Mouse (Mus musculus) liver, embryonic 16.5 days (tissue): ENCODE measurements at regions not wholly inside any gene's neighbourhood (a gene's known extent, or its start where the extent isn't known, plus 50 kb on each side); places are given as distances from the start of the nearest gene placed in this dataset.

Source experiments
- ATAC-seq: fragments of 200-750 bp; cut with Nextera tagmentation; 2 replicates; pipeline ENCODE4 v1.8.0; 2017; ENCODE audit warnings: low read depth, mild to moderate bottlenecking, moderate number of reproducible peaks, moderate library complexity
- H3K27ac ChIP-seq: fragments of 300-500 bp; sonication (generic); 2 replicates; pipeline ENCODE4 v1.5.1; 2014; ENCODE audit warnings: mild to moderate bottlenecking, low read length
- H3K27me3 ChIP-seq: fragments of 300-500 bp; sonication (generic); 2 replicates; pipeline ENCODE4 v1.6.1; 2014; ENCODE audit warnings: low read depth, low read length, mixed read lengths; ENCODE audit not compliant: control insufficient read depth, insufficient read depth
- H3K36me3 ChIP-seq: fragments of 300-500 bp; sonication (generic); 2 replicates; pipeline ENCODE4 v1.6.1; 2014; ENCODE audit warnings: mild to moderate bottlenecking; ENCODE audit not compliant: control insufficient read depth, insufficient read depth
- H3K4me1 ChIP-seq: fragments of 300-500 bp; sonication (generic); 2 replicates; pipeline ENCODE4 v1.6.1; 2014; ENCODE audit warnings: low read depth, low read length, mixed read lengths; ENCODE audit not compliant: control insufficient read depth
- H3K4me2 ChIP-seq: fragments of 300-500 bp; sonication (generic); 2 replicates; pipeline ENCODE4 v1.6.1; 2014; ENCODE audit warnings: low read depth, low read length, mixed read lengths
- H3K4me3 ChIP-seq: fragments of 300-500 bp; sonication (generic); 2 replicates; pipeline ENCODE4 v1.5.1; 2014; ENCODE audit warnings: low read depth, mild to moderate bottlenecking, low read length
- H3K9ac ChIP-seq: fragments of 300-500 bp; sonication (generic); 2 replicates; pipeline ENCODE4 v1.6.1; 2014; ENCODE audit warnings: low read depth, low read length
- H3K9me3 ChIP-seq: fragments of 300-500 bp; sonication (generic); replicated peaks from 2 replicates; pipeline ENCODE4 v1.6.1; 2016; ENCODE audit warnings: low read length; ENCODE audit not compliant: control insufficient read depth
- WGBS: fragments of 180-500 bp; shearing (Covaris S2); extraction: QIAGEN DNeasy Blood & Tissue Kit; methylation state at CpG from one replicate; pipeline ENCODE4 v1.1.7; 2014; ENCODE audit not compliant: insufficient replicate concordance; 5-methylcytosine and 5-hydroxymethylcytosine counted together

DNA sequence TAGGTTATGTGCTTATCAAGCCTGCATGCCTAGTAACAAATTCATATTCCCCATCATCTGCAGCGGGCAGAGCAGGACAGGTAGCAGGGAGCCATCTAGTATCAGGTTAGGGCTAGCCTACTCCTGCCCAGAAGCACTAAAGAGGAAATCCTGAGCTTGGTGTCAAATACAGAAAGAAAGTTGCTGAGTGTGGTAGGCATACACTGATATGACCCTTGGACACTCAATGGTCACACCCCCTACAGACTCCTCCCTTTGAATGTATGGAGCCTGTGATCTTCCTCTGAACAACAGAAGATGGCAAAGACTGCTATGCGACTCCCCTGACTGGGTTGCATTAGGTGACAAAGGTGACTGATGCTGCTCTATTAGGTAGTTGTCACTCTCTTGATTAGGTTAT lies 102.3 kb upstream of the Rapgef5 start:
- no peaks in the 10 kb centered on the region for H3K4me1 ChIP-seq
- 53% methylated on average over 2 of the region's 2 CpGs for WGBS
- H3K36me3 ChIP-seq = no peaks in the 10 kb centered on the region
- H3K9ac ChIP-seq = no peak overlapping the region
- no peak overlapping the region for H3K27ac ChIP-seq
- no peaks in the 10 kb centered on the region for H3K9me3 ChIP-seq
- H3K4me3 ChIP-seq = no peak overlapping the region
- H3K4me2 ChIP-seq = no peak overlapping the region
- ATAC-seq = no peak
- no peaks in the 10 kb centered on the region for H3K27me3 ChIP-seq

GRCm38 (mm10) chr12:117415146-117415545 lies 101.1 kb upstream of the Rapgef5 start:
- no peak overlapping the region for H3K4me2 ChIP-seq
- H3K4me3 ChIP-seq = no peak overlapping the region
- H3K27ac ChIP-seq = no peak overlapping the region
- ATAC-seq = no peak
- WGBS = 45% methylated on average over 2 of the region's 2 CpGs
- no peaks in the 10 kb centered on the region for H3K27me3 ChIP-seq
- no peak overlapping the region for H3K9ac ChIP-seq
- no peaks in the 10 kb centered on the region for H3K4me1 ChIP-seq
- no peaks in the 10 kb centered on the region for H3K9me3 ChIP-seq
- no peaks in the 10 kb centered on the region for H3K36me3 ChIP-seq

DNA sequence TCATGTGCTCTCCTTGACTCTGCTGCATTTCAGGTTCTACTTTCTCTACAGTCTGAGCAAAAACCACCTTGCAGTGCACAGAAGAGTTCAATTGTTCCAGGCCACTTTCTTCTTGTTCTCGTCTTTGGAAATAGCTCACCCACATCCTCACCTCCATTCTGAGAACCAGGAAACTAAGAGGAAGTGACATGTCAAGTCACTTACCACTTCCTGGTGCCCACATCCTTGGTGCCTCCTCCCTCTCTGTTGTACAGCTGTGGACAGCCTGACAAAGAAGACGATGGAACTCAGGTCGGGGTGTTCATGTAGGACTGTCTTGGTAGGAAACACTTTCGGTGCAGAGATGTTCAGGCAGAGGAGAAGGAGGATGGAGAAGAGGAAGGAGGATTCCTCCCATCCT lies 98.3 kb upstream of the Rapgef5 start:
- Histone ChIP-seq H3K9me3 (no peaks in the 10 kb centered on the region), H3K9ac (no peak overlapping the region), H3K27ac (no peak overlapping the region), H3K4me2 (no peak overlapping the region), H3K4me1 (no peaks in the 10 kb centered on the region), H3K36me3 (no peaks in the 10 kb centered on the region), H3K4me3 (no peak overlapping the region), H3K27me3 (no peaks in the 10 kb centered on the region)
- ATAC-seq = no peak
- 29% methylated on average over 4 of the region's 4 CpGs for WGBS

GRCm38 (mm10) chr12:117422315-117422978 lies 93.8 kb upstream of the Rapgef5 start:
- WGBS = 68% methylated on average over 7 of the region's 7 CpGs
- ATAC-seq = no peak
- no peaks in the 10 kb centered on the region for H3K36me3 ChIP-seq
- no peaks in the 10 kb centered on the region for H3K9me3 ChIP-seq
- no peak overlapping the region for H3K4me2 ChIP-seq
- no peak overlapping the region for H3K4me3 ChIP-seq
- no peaks in the 10 kb centered on the region for H3K27me3 ChIP-seq
- H3K4me1 ChIP-seq = peaks cover 3% of the 10 kb centered on the region
- no peak overlapping the region for H3K9ac ChIP-seq
- no peak overlapping the region for H3K27ac ChIP-seq

DNA sequence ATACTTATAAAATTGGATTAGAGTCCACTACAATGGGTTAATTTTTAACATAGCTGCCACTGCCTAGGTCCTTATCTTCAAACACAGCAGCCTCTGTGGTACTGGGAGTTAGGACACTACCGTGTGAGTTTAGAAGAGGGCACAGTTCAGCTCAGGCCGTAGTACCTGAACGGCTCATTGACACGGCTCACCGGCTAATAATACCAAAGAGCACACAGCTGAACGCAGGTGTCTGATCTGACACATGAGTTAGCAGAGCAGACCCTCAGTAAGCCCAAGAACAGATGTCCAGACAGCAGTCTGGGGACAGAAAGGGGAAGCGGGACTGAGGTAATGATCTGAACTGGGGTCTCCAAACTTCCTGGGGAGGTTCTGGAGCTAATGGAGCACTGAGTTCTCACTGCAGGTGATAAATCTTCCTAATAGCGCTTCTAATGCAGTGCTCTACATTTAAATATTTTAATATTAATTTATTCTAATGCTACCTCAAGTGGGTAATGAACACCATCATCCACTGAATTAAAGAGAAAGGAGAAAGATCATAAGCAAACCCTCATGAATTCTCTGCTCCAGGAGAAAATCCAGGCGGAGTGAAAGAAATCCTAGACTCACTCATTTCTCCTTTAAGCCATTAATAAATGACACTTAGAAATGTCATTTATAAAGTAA lies 90.8 kb upstream of the Rapgef5 start:
- peak; percentile 71; the same call in 1 of the 2 replicates for ATAC-seq
- no peak overlapping the region for H3K4me3 ChIP-seq
- no peaks in the 10 kb centered on the region for H3K9me3 ChIP-seq
- no peaks in the 10 kb centered on the region for H3K36me3 ChIP-seq
- no peaks in the 10 kb centered on the region for H3K27me3 ChIP-seq
- peaks cover 3% of the 10 kb centered on the region for H3K4me1 ChIP-seq
- 30% methylated on average over 9 of the region's 9 CpGs for WGBS
- no peak overlapping the region for H3K4me2 ChIP-seq
- H3K27ac ChIP-seq = no peak overlapping the region
- no peak overlapping the region for H3K9ac ChIP-seq

- 27% methylated on average over 1 of the region's 1 CpGs for WGBS
- H3K4me3 ChIP-seq = no peak overlapping the region
- no peak overlapping the region for H3K9ac ChIP-seq
- H3K9me3 ChIP-seq = no peaks in the 10 kb centered on the region
- H3K27me3 ChIP-seq = no peaks in the 10 kb centered on the region
- ATAC-seq = no peak
- H3K36me3 ChIP-seq = no peaks in the 10 kb centered on the region
- no peak overlapping the region for H3K4me2 ChIP-seq
- H3K27ac ChIP-seq = no peak overlapping the region
- H3K4me1 ChIP-seq = peaks cover 3% of the 10 kb centered on the region
Measured at GRCm38 (mm10) chr12:117427431-117427830, 88.8 kb upstream of the Rapgef5 start.

GRCm38 (mm10) chr12:117430886-117431285 lies 85.4 kb upstream of the Rapgef5 start:
- 62% methylated on average over 4 of the region's 4 CpGs for WGBS

GRCm38 (mm10) chr12:117432788-117433187 lies 83.5 kb upstream of the Rapgef5 start:
- 33% methylated on average over 1 of the region's 1 CpGs for WGBS
- ATAC-seq = no peak
- Histone ChIP-seq H3K9ac (no peak overlapping the region), H3K4me1 (no peaks in the 10 kb centered on the region), H3K9me3 (no peaks in the 10 kb centered on the region), H3K27ac (no peak overlapping the region), H3K4me3 (no peak overlapping the region), H3K4me2 (no peak overlapping the region), H3K36me3 (no peaks in the 10 kb centered on the region), H3K27me3 (no peaks in the 10 kb centered on the region)

More at GRCm38 (mm10) chr12:117430886-117431285, 85.4 kb upstream of the Rapgef5 start:
- no peak for ATAC-seq
- Histone ChIP-seq H3K9ac (no peak overlapping the region), H3K36me3 (no peaks in the 10 kb centered on the region), H3K27me3 (no peaks in the 10 kb centered on the region), H3K4me2 (no peak overlapping the region), H3K27ac (no peak overlapping the region), H3K4me3 (no peak overlapping the region), H3K4me1 (no peaks in the 10 kb centered on the region), H3K9me3 (no peaks in the 10 kb centered on the region)

DNA sequence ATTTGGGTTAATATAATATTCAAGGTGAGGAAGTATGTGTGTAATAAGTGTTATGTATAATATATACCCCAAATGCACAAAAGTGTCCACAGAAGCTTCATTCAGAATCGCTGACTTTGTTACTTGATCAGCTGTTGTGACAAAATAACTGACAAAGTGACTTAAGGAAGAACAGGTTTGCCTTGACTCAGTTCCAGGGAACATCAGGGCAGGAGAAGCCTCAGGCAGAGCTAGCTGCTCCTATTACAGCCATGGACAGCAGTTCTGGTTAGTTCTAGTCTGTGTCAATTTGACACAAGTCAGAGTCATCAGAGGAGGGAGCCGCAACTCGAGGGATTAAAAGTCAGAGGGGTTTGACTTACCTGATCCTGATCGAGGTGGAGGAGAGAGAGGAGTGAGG lies 79.3 kb upstream of the Rapgef5 start:
- Histone ChIP-seq H3K27ac (no peak overlapping the region), H3K36me3 (no peaks in the 10 kb centered on the region), H3K4me2 (no peak overlapping the region), H3K27me3 (no peaks in the 10 kb centered on the region), H3K9me3 (no peaks in the 10 kb centered on the region), H3K4me3 (no peak overlapping the region), H3K9ac (no peak overlapping the region), H3K4me1 (no peaks in the 10 kb centered on the region)
- ATAC-seq = no peak
- 53% methylated on average over 4 of the region's 4 CpGs for WGBS
